Mouse (Mus musculus) kidney, embryonic 15.5 days (tissue): ENCODE measurements at regions not wholly inside any gene's neighbourhood (a gene's known extent, or its start where the extent isn't known, plus 50 kb on each side); places are given as distances from the start of the nearest gene placed in this dataset.

ENCODE experiments used
- ATAC-seq: fragments of 200-750 bp; cut with Nextera tagmentation; replicated peaks from 2 replicates; pipeline ENCODE4 v1.8.0; 2017; ENCODE audit warnings: moderate TSS enrichment; ENCODE audit not compliant: low FRiP score
- H3K27ac ChIP-seq: fragments of 300-500 bp; sonication (generic); 2 replicates; pipeline ENCODE4 v1.5.1; 2015; ENCODE audit warnings: mild to moderate bottlenecking, inconsistent platforms
- H3K27me3 ChIP-seq: fragments of 300-500 bp; sonication (generic); 2 replicates; pipeline ENCODE4 v1.6.1; 2015; ENCODE audit warnings: inconsistent platforms
- H3K36me3 ChIP-seq: fragments of 300-500 bp; sonication (generic); 2 replicates; pipeline ENCODE4 v1.6.1; 2015; ENCODE audit warnings: inconsistent platforms
- H3K4me1 ChIP-seq: fragments of 300-500 bp; sonication (generic); 2 replicates; pipeline ENCODE4 v1.6.1; 2015; ENCODE audit warnings: inconsistent platforms
- H3K4me2 ChIP-seq: fragments of 300-500 bp; sonication (generic); 2 replicates; pipeline ENCODE4 v1.6.1; 2015; ENCODE audit warnings: moderate library complexity, mild to moderate bottlenecking, inconsistent platforms
- H3K4me3 ChIP-seq: fragments of 300-500 bp; sonication (generic); replicated peaks from 2 replicates; pipeline ENCODE4 v1.5.1; 2015; ENCODE audit warnings: mild to moderate bottlenecking, inconsistent platforms
- H3K9ac ChIP-seq: fragments of 300-500 bp; sonication (generic); 2 replicates; pipeline ENCODE4 v1.6.1; 2015; ENCODE audit warnings: mild to moderate bottlenecking, inconsistent platforms
- H3K9me3 ChIP-seq: fragments of 300-500 bp; sonication (generic); replicated peaks from 2 replicates; pipeline ENCODE4 v1.6.1; 2016; ENCODE audit warnings: inconsistent platforms
- WGBS: fragments of 180-500 bp; shearing (Covaris S2); methylation state at CpG from one replicate; pipeline ENCODE4 v1.1.7; 2015; ENCODE audit warnings: mixed read lengths; 5-methylcytosine and 5-hydroxymethylcytosine counted together

GRCm38 (mm10) chr1:151289493-151290258 is 54.6 kb upstream of the Ivns1abp start:
- H3K9ac ChIP-seq, result no peak overlapping the region
- ATAC-seq, result peak; percentile 12; the same call in 1 of the 2 replicates
- 61% methylated on average over 13 of the region's 13 CpGs for WGBS
- no peak overlapping the region for H3K4me3 ChIP-seq
- no peaks in the 10 kb centered on the region for H3K27me3 ChIP-seq
- H3K9me3 ChIP-seq, result no peaks in the 10 kb centered on the region
- no peak overlapping the region for H3K27ac ChIP-seq
- no peaks in the 10 kb centered on the region for H3K36me3 ChIP-seq
- H3K4me1 ChIP-seq, result peaks cover 8% of the 10 kb centered on the region; the same call in 1 of the 2 replicates
- H3K4me2 ChIP-seq, result no peak overlapping the region

- 79% methylated on average over 9 of the region's 9 CpGs for WGBS
Observed at GRCm38 (mm10) chr1:151293311-151294050, 50.8 kb upstream of the Ivns1abp start.

More at GRCm38 (mm10) chr1:151293311-151294050, 50.8 kb upstream of the Ivns1abp start:
- H3K4me2 ChIP-seq, result no peak overlapping the region
- H3K36me3 ChIP-seq, result no peaks in the 10 kb centered on the region
- no peak for ATAC-seq
- no peaks in the 10 kb centered on the region for H3K27me3 ChIP-seq
- peaks cover 14% of the 10 kb centered on the region; the same call in 1 of the 2 replicates for H3K4me1 ChIP-seq
- no peaks in the 10 kb centered on the region for H3K9me3 ChIP-seq
- H3K27ac ChIP-seq, result no peak overlapping the region
- no peak overlapping the region for H3K9ac ChIP-seq
- no peak overlapping the region for H3K4me3 ChIP-seq
